Mouse (Mus musculus): ENCODE data around the gene Abhd18. TPM values are rescaled to one million over a fixed set of nuclear protein-coding genes. Genes with fewer than 3 reads are reported as not detected.
A peak's percentile ranks its signal among the peaks of the same experiment; 100 is the strongest.
"Not testable (repeated sequence)": the region's sequence is repeated elsewhere in the genome, so short reads cannot be mapped to it uniquely, and the experiment has no call there.

Abhd18 gene
- polyA plus RNA-seq (2015; fragmentation: Nextera tagmentation; extraction: Ambion mirVana) = 12.6 and 15.8 TPM in 2 replicates

DNA sequence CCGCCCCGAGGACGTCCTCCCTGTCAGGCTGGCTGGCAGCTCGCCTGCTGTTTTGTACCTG lies at the start of gene Abhd18:
Gene Abhd18, plus strand, starts transcription at position 14 of the 61 bp plus-strand sequence.
- WGBS = 0% methylated on average over 3 of the region's 4 CpGs
- H3K27me3 ChIP-seq (replicated peaks; ENCODE audit: control insufficient read depth, insufficient read depth, low read length); H3K4me1 ChIP-seq (ENCODE audit: control insufficient read depth, insufficient read depth, low read length); H3K36me3 ChIP-seq (ENCODE audit: control insufficient read depth, insufficient read depth, low read length); ATAC-seq; H3K9me3 ChIP-seq (ENCODE audit: control insufficient read depth, low read length): not testable (repeated sequence)
- Histone ChIP-seq H3K4me2 (ENCODE audit: low read depth, low read length) (peak within 1 kb of the TSS; percentile 62), H3K9ac (ENCODE audit: low read depth, low read length) (peak within 1 kb of the TSS; percentile 76), H3K4me3 (ENCODE audit: low read length) (peak within 1 kb of the TSS; percentile 61), H3K27ac (ENCODE audit: low read length) (peak within 1 kb of the TSS; percentile 74)

DNA sequence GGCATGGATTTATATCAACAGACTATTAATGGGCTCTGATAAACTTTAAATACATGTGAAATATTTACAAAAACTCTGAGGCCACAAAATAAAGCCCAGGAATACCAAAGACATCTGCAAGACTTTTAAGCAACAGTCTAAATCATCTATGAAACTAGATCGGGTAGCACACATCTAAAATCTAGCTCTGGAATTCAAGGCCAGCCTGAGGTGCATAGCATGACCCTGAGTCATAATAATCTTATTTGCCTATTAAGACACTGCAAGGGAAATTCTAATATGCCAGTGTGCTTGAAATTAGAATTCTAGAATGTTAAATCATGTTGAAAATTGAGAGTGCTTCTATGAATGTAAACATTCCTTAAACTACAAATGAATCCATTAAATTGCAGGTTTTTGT lies 48.7 kb upstream of the Abhd18 start:
- Histone ChIP-seq H3K27ac (ENCODE audit: low read length) (no peak overlapping the region), H3K4me1 (ENCODE audit: control insufficient read depth, insufficient read depth, low read length) (0 out of 2 replicates have a peak, but pooled peaks cover 2% of the 10 kb centered on the region), H3K4me3 (ENCODE audit: low read length) (no peak overlapping the region), H3K27me3 (replicated peaks; ENCODE audit: control insufficient read depth, insufficient read depth, low read length) (no peaks in the 10 kb centered on the region), H3K4me2 (ENCODE audit: low read depth, low read length) (no peak overlapping the region), H3K36me3 (ENCODE audit: control insufficient read depth, insufficient read depth, low read length) (no peaks in the 10 kb centered on the region), H3K9me3 (ENCODE audit: control insufficient read depth, low read length) (no peaks in the 10 kb centered on the region), H3K9ac (ENCODE audit: low read depth, low read length) (no peak overlapping the region)
- 72% methylated on average over 1 of the region's 1 CpGs for WGBS
- ATAC-seq = no peak

DNA sequence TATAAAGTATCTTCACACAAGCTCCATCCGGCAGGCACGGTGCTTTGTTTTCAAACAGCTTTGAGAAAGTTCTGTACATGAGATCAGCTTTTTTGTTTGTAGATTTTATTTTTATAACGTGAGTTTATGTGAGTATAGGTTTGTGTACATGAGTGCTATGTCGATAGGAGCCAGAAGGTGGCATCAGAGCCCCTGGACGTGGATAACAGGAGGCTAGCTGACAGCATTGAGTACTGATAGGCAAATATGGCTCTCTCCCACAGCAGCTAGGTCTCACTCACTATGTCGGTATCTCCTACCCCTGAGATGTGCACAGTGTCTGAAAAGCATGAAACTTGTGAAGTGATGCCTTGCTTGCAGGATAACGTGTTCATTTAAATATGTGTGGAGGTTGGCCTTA lies 48.3 kb upstream of the Abhd18 start:
- no peak for ATAC-seq
- Histone ChIP-seq H3K9me3 (ENCODE audit: control insufficient read depth, low read length) (no peaks in the 10 kb centered on the region), H3K27ac (ENCODE audit: low read length) (no peak overlapping the region), H3K36me3 (ENCODE audit: control insufficient read depth, insufficient read depth, low read length) (no peaks in the 10 kb centered on the region), H3K4me1 (ENCODE audit: control insufficient read depth, insufficient read depth, low read length) (0 out of 2 replicates have a peak, but pooled peaks cover 2% of the 10 kb centered on the region), H3K9ac (ENCODE audit: low read depth, low read length) (no peak overlapping the region), H3K4me3 (ENCODE audit: low read length) (no peak overlapping the region), H3K4me2 (ENCODE audit: low read depth, low read length) (no peak overlapping the region), H3K27me3 (replicated peaks; ENCODE audit: control insufficient read depth, insufficient read depth, low read length) (no peaks in the 10 kb centered on the region)
- WGBS = 40% methylated on average over 7 of the region's 7 CpGs

- H3K9ac ChIP-seq (ENCODE audit: low read depth, low read length) = peak within 1 kb of the TSS; percentile 86
- 0 out of 2 replicates have a peak, but pooled peaks cover 2% of the 10 kb centered on the region for H3K4me1 ChIP-seq (ENCODE audit: control insufficient read depth, insufficient read depth, low read length)
Observed at GRCm38 (mm10) chr3:40799530-40800372, 47.0 kb upstream of the Abhd18 start, which contains the start of gene Plk4. Gene Plk4 (plus strand): TSS chr3:40800019.

DNA sequence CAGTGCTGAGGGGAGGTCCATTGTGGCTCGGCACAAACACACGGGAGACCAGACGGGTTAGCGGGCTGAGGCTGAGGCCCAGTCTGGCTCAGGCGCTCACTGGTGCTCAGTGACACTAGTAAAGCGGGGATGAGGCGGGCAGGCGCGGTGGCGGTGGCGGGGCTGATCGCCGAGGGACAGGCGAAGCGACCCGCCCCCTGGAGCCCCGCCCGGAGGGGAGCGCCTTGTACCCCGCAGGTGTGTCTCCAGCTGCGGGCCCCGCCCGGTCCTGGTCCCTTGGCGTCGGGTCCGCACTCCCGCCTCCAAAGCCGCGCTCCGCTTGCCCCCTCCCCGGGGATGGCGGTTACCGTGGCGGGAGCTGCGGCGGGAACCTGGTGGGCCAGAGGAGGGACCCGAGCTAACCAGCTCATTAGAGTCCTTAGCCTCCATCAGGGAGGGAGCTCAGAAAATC lies 46.4 kb upstream of the Abhd18 start:
- peak; percentile 87 for ATAC-seq
- 0 out of 2 replicates have a peak, but pooled peaks cover 2% of the 10 kb centered on the region for H3K4me1 ChIP-seq (ENCODE audit: control insufficient read depth, insufficient read depth, low read length)
- WGBS = under 1% methylated on average over 34 of the region's 37 CpGs
- H3K27ac ChIP-seq (ENCODE audit: low read length) = peak overlapping the region; percentile 72
- 0 out of 2 replicates have a peak, but pooled peaks cover 3% of the 10 kb centered on the region for H3K36me3 ChIP-seq (ENCODE audit: control insufficient read depth, insufficient read depth, low read length)
- peak overlapping the region; percentile 87 for H3K4me2 ChIP-seq (ENCODE audit: low read depth, low read length)
- H3K27me3 ChIP-seq (replicated peaks; ENCODE audit: control insufficient read depth, insufficient read depth, low read length) = no peaks in the 10 kb centered on the region
- H3K9ac ChIP-seq (ENCODE audit: low read depth, low read length) = peak overlapping the region; percentile 86
- H3K9me3 ChIP-seq (ENCODE audit: control insufficient read depth, low read length) = no peaks in the 10 kb centered on the region
- H3K4me3 ChIP-seq (ENCODE audit: low read length) = peak overlapping the region; percentile 93

More at GRCm38 (mm10) chr3:40799530-40800372, 47.0 kb upstream of the Abhd18 start, which contains the start of gene Plk4:
- no peaks in the 10 kb centered on the region for H3K27me3 ChIP-seq (replicated peaks; ENCODE audit: control insufficient read depth, insufficient read depth, low read length)
- WGBS = 2% methylated on average over 66 of the region's 66 CpGs
- peak within 1 kb of the TSS; percentile 87 for H3K4me2 ChIP-seq (ENCODE audit: low read depth, low read length)
- no peaks in the 10 kb centered on the region for H3K9me3 ChIP-seq (ENCODE audit: control insufficient read depth, low read length)
- peak within 1 kb of the TSS; percentile 93 for H3K4me3 ChIP-seq (ENCODE audit: low read length)
- peak within 1 kb of the TSS; percentile 72 for H3K27ac ChIP-seq (ENCODE audit: low read length)
- no peaks in the 10 kb centered on the region for H3K36me3 ChIP-seq (ENCODE audit: control insufficient read depth, insufficient read depth, low read length)
- ATAC-seq = peak; percentile 94

DNA sequence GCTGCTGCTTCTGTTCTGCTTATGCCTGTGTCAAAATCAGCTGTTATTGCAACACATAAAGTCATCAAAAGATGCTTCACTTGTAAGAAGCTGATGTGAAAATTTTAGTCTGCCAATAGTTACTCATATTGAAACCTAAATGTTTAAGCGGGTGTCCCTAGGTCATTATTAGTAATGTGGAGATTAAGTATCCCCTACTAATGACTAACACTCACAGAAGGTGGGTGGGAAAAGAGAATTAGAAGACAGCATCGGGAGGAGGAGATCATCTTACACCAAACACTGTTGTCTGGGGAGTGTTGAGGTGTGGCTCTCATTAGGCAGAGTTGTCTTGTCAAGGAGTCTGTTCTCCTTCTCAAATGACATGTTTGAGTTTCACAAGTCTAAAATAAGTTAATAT lies 39.9 kb upstream of the Abhd18 start:
- 68% methylated on average over 2 of the region's 2 CpGs for WGBS
- Histone ChIP-seq H3K9ac (ENCODE audit: low read depth, low read length) (no peak overlapping the region), H3K4me1 (ENCODE audit: control insufficient read depth, insufficient read depth, low read length) (no peaks in the 10 kb centered on the region), H3K27me3 (replicated peaks; ENCODE audit: control insufficient read depth, insufficient read depth, low read length) (no peaks in the 10 kb centered on the region), H3K27ac (ENCODE audit: low read length) (no peak overlapping the region), H3K4me2 (ENCODE audit: low read depth, low read length) (no peak overlapping the region), H3K9me3 (ENCODE audit: control insufficient read depth, low read length) (no peaks in the 10 kb centered on the region), H3K4me3 (ENCODE audit: low read length) (no peak overlapping the region), H3K36me3 (ENCODE audit: control insufficient read depth, insufficient read depth, low read length) (peaks cover 10% of the 10 kb centered on the region)
- no peak for ATAC-seq

GRCm38 (mm10) chr3:40808686-40809085 lies 38.1 kb upstream of the Abhd18 start:
- no peaks in the 10 kb centered on the region for H3K4me1 ChIP-seq (ENCODE audit: control insufficient read depth, insufficient read depth, low read length)
- no peak overlapping the region for H3K4me3 ChIP-seq (ENCODE audit: low read length)
- 94% methylated on average over 10 of the region's 10 CpGs for WGBS
- no peak overlapping the region for H3K4me2 ChIP-seq (ENCODE audit: low read depth, low read length)
- ATAC-seq = no peak
- H3K27me3 ChIP-seq (replicated peaks; ENCODE audit: control insufficient read depth, insufficient read depth, low read length) = no peaks in the 10 kb centered on the region
- no peak overlapping the region for H3K9ac ChIP-seq (ENCODE audit: low read depth, low read length)
- H3K9me3 ChIP-seq (ENCODE audit: control insufficient read depth, low read length) = no peaks in the 10 kb centered on the region
- peaks cover 14% of the 10 kb centered on the region for H3K36me3 ChIP-seq (ENCODE audit: control insufficient read depth, insufficient read depth, low read length)
- no peak overlapping the region for H3K27ac ChIP-seq (ENCODE audit: low read length)

DNA sequence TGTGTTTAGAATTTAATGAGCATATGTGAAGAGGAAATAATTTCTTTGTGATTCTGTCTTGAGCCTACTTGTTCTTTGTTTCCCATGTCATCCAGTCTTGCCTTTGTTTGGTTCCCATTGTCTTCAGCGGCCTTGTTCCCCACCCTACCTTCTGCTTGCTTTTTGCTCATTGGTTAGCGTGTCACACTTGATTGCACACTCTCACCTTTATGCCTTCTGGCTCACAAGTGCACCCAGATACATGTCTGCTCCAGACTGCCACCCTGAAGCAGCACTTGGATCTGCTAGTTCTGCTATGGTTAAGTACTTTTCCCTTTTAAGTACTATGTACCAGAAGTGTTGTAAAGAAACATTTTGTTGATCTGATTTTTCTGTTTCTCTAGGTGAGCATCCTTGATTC lies 36.9 kb upstream of the Abhd18 start:
- Histone ChIP-seq H3K4me3 (ENCODE audit: low read length) (no peak overlapping the region), H3K27ac (ENCODE audit: low read length) (no peak overlapping the region), H3K9me3 (ENCODE audit: control insufficient read depth, low read length) (no peaks in the 10 kb centered on the region), H3K4me2 (ENCODE audit: low read depth, low read length) (no peak overlapping the region), H3K36me3 (ENCODE audit: control insufficient read depth, insufficient read depth, low read length) (peaks cover 14% of the 10 kb centered on the region), H3K27me3 (replicated peaks; ENCODE audit: control insufficient read depth, insufficient read depth, low read length) (no peaks in the 10 kb centered on the region), H3K9ac (ENCODE audit: low read depth, low read length) (no peak overlapping the region), H3K4me1 (ENCODE audit: control insufficient read depth, insufficient read depth, low read length) (no peaks in the 10 kb centered on the region)
- no peak for ATAC-seq
- 76% methylated on average over 2 of the region's 2 CpGs for WGBS

DNA sequence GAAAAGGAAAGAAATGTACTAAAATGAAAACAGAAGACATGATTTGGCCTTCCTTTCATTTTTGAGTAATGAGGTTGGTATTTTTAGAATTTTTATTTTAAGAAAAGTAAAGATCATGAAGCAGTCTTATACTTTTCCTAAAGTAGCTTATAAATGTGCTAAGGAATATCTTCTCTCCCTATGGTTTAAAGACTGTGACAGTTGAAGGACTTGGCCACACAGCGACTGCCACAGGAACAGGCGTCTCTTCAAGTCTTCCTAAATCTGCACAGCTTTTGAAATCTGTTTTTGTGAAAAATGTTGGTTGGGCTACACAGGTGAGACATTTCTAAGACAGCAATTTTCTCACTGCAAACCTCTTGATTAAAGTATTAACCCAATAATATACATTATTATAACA lies 33.5 kb upstream of the Abhd18 start:
- 92% methylated on average over 2 of the region's 2 CpGs for WGBS
- no peak for ATAC-seq
- H3K4me3 ChIP-seq (ENCODE audit: low read length) = no peak overlapping the region
- peaks cover 7% of the 10 kb centered on the region for H3K36me3 ChIP-seq (ENCODE audit: control insufficient read depth, insufficient read depth, low read length)
- H3K4me1 ChIP-seq (ENCODE audit: control insufficient read depth, insufficient read depth, low read length) = no peaks in the 10 kb centered on the region
- no peaks in the 10 kb centered on the region for H3K9me3 ChIP-seq (ENCODE audit: control insufficient read depth, low read length)
- H3K4me2 ChIP-seq (ENCODE audit: low read depth, low read length) = no peak overlapping the region
- no peaks in the 10 kb centered on the region for H3K27me3 ChIP-seq (replicated peaks; ENCODE audit: control insufficient read depth, insufficient read depth, low read length)
- no peak overlapping the region for H3K9ac ChIP-seq (ENCODE audit: low read depth, low read length)
- H3K27ac ChIP-seq (ENCODE audit: low read length) = no peak overlapping the region
